Mouse (Mus musculus) midbrain, postnatal 0 days (tissue): ENCODE results near the gene Col23a1. TPM values are rescaled to one million over a fixed set of nuclear protein-coding genes. Genes with fewer than 3 reads are reported as not detected.

Experiments used
- ATAC-seq: fragments of 200-750 bp; cut with Nextera tagmentation; 2 replicates; pipeline ENCODE4 v1.8.0; 2017; ENCODE audit warnings: moderate number of reproducible peaks, mild to moderate bottlenecking, moderate TSS enrichment, moderate library complexity; ENCODE audit not compliant: low FRiP score
- DNase-seq: peaks from one replicate; pipeline ENCODE4 v3.0.0-alpha.2; 2015; ENCODE audit warnings: low spot score
- H3K27ac ChIP-seq: fragments of 300-500 bp; sonication (generic); 2 replicates; pipeline ENCODE4 v1.5.1; 2014; ENCODE audit warnings: low read depth, mild to moderate bottlenecking, low read length, mixed read lengths
- H3K27me3 ChIP-seq: fragments of 300-500 bp; sonication (generic); 2 replicates; pipeline ENCODE4 v1.6.1; 2014; ENCODE audit warnings: low read length, control low read depth, mixed read lengths; ENCODE audit not compliant: insufficient read depth
- H3K36me3 ChIP-seq: fragments of 300-500 bp; sonication (generic); 2 replicates; pipeline ENCODE4 v1.6.1; 2014; ENCODE audit warnings: low read length, control low read depth, mixed read lengths; ENCODE audit not compliant: insufficient read depth
- H3K4me1 ChIP-seq: fragments of 300-500 bp; sonication (generic); 2 replicates; pipeline ENCODE4 v1.6.1; 2014; ENCODE audit warnings: mild to moderate bottlenecking, control low read depth, antibody characterized with exemption, low read length, mixed read lengths; ENCODE audit not compliant: insufficient read depth
- H3K4me2 ChIP-seq: fragments of 300-500 bp; sonication (generic); 2 replicates; pipeline ENCODE4 v1.6.1; 2014; ENCODE audit warnings: low read depth, mild to moderate bottlenecking, low read length, mixed read lengths; ENCODE audit not compliant: poor library complexity, severe bottlenecking
- H3K4me3 ChIP-seq: fragments of 300-500 bp; sonication (generic); 2 replicates; pipeline ENCODE4 v1.5.1; 2014; ENCODE audit warnings: low read depth, mild to moderate bottlenecking, low read length, moderate library complexity
- H3K9ac ChIP-seq: fragments of 300-500 bp; sonication (generic); replicated peaks from 2 replicates; pipeline ENCODE4 v1.6.1; 2014; ENCODE audit warnings: mild to moderate bottlenecking, low read length, moderate library complexity, mixed read lengths; ENCODE audit not compliant: poor library complexity, severe bottlenecking
- H3K9me3 ChIP-seq: fragments of 300-500 bp; sonication (generic); 2 replicates; pipeline ENCODE4 v1.6.1; 2016; ENCODE audit warnings: low read length, control low read depth
- CTCF ChIP-seq: IDR thresholded peaks from 2 replicates; pipeline ENCODE4 v1.5.1; 2016; ENCODE audit warnings: antibody characterized with exemption, mild to moderate bottlenecking
- WGBS: fragments of 180-500 bp; shearing (Covaris S2); extraction: QIAGEN DNeasy Blood & Tissue Kit; methylation state at CpG from one replicate; pipeline ENCODE4 v1.1.7; 2014; 5-methylcytosine and 5-hydroxymethylcytosine counted together
- polyA plus RNA-seq: library from polyadenylated mRNA; unstranded; fragments of >200 nt; fragmentation: Nextera tagmentation; extraction: Ambion mirVana; gene quantifications from 2 replicates; pipeline ENCODE4 v1.2.1, GENCODE M21; 2015
- total RNA-seq: library from RNA; depleted of rRNA; stranded (reverse); fragments of >200 nt; gene quantifications from 2 replicates; pipeline ENCODE4 v1.2.3, GENCODE M21; 2014

The Col23a1 gene
- total and polyA plus RNA-seq, 2 experiments from 2014 or later = 4.5 to 13.5 TPM

DNA sequence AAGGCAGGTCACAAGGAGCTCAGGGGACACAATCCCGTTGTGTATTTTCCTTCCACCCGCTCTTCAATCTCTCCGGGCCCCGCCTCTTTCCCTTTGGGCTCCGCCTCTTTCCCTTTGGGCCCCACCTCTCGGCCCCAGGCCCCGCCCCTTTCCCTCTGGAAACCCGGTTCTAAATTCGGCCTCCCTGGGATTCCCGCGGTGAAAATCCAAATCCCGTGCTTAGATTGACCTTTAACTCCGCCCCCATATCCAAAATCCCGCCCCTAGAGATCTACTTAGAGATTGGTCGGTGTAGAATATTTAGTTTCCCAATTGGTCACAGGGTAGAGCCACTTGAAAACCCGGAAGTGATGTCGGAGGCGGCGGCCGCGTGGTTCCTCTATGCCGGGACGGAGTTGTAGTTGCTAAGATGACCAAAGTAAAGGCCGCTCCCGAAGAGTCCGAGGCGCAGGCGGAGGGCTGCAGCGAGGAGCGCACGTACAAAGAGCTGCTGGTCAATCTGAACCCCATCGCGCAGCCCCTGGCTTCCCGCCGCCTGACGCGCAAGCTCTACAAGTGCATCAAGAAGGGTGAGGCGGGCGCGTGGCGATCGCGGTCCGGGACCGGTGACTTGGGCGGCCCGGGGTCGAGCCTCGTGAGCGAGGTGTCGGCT, 329.8 kb downstream of the Col23a1 start, which contains the start of gene Nhp2:
Gene Nhp2, plus strand, starts transcription at position 327 of the 652 bp plus-strand sequence.
- ATAC-seq = peak; percentile 96
- H3K9me3 ChIP-seq = no peaks in the 10 kb centered on the region
- peak within 1 kb of the TSS; percentile 89 for H3K4me3 ChIP-seq
- peak within 1 kb of the TSS; percentile 65 for H3K4me2 ChIP-seq
- H3K27me3 ChIP-seq = no peaks in the 10 kb centered on the region
- no peak within 1 kb of the TSS for H3K27ac ChIP-seq
- under 1% methylated on average over 51 of the region's 51 CpGs for WGBS
- 0 out of 2 replicates have a peak, but pooled peaks cover 3% of the 10 kb centered on the region for H3K4me1 ChIP-seq
- H3K9ac ChIP-seq = peak within 1 kb of the TSS; percentile 59
- TF ChIP-seq CTCF = no peak; the same call in 1 of the 2 replicates
- peaks cover 21% of the 10 kb centered on the region for H3K36me3 ChIP-seq
- DNase-seq = peak; percentile 99

DNA sequence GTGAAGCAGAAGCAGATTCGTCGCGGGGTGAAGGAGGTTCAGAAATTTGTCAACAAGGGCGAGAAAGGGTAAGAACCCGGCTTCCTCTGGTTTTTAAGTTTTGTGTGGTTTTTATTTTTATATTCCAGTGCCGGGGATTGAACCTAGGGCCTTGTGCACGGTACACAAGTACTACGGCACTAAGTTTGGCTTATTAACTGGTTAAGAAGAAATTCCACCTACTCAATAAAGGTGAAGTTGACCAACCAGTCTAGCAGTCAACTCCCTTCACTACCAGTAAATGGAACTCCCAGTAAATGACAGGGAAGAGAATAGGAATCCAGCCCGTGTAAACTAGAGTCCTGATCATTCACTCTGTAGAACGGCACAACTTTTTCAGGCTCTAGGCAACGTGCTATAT, 330.4 kb downstream of the Col23a1 start:
- H3K27ac ChIP-seq = no peak overlapping the region
- DNase-seq (no peak), ATAC-seq (no peak)
- H3K9me3 ChIP-seq = no peaks in the 10 kb centered on the region
- H3K4me2 ChIP-seq = peak overlapping the region; percentile 65
- H3K36me3 ChIP-seq = peaks cover 26% of the 10 kb centered on the region
- peak overlapping the region; percentile 59 for H3K9ac ChIP-seq
- TF ChIP-seq CTCF = no peak
- peak overlapping the region; percentile 89 for H3K4me3 ChIP-seq
- 0 out of 2 replicates have a peak, but pooled peaks cover 1% of the 10 kb centered on the region for H3K4me1 ChIP-seq
- H3K27me3 ChIP-seq = no peaks in the 10 kb centered on the region
- WGBS = 2% methylated on average over 11 of the region's 11 CpGs

DNA sequence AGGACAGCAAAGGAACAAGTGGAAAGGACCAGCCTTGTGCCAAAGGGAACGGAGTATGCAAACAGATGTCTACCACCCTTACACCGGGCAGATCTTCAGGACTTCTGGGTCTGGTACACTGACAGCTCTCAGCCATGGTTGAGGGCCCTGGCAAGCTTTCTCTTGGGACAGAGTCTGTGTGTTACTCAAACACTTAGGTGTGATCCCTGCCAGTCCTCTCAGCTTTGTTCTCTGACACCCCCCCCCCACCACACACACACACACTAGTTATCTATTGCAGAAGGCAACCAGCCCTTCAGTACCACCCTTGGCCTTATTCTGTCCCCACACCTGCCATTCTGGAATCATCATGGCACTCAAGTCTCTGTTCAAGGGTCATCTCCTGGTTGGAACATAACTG, 332.1 kb downstream of the Col23a1 start:
- Histone ChIP-seq H3K9me3 (no peaks in the 10 kb centered on the region), H3K4me3 (no peak overlapping the region), H3K27ac (no peak overlapping the region), H3K27me3 (no peaks in the 10 kb centered on the region), H3K9ac (no peak overlapping the region), H3K4me2 (no peak overlapping the region), H3K4me1 (no peaks in the 10 kb centered on the region), H3K36me3 (peaks cover 39% of the 10 kb centered on the region)
- no peak for ATAC-seq
- 100% methylated on average over 2 of the region's 2 CpGs for WGBS
- no peak for DNase-seq
- no peak for TF ChIP-seq CTCF

DNA sequence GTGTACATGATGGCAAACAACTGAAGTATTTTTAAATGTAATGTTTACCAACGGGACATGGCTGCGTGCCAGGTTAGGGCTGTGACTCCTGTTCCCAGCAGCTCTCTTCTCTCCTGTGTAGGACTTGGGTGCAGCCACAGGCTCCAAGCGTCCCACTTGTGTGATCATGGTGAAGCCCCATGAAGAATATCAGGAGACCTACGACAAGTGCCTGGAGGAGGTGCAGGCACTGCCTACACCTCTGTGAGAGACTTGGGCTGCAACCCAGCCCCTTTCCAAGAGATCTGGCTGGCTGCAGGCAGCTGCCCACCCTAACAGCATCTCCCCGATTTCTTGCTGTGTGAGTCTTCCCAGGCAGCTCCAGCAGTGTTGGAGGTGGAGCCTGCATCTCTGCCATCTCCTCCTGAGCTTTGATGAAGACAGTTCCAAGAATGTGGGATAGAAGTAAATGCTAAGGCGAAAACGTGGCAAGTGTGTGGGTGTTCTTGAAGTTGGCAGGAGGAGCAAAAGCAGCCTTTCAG, 333.3 kb downstream of the Col23a1 start:
- Histone ChIP-seq H3K4me1 (no peaks in the 10 kb centered on the region), H3K27me3 (no peaks in the 10 kb centered on the region), H3K9ac (no peak overlapping the region), H3K27ac (no peak overlapping the region), H3K4me2 (no peak overlapping the region), H3K36me3 (peaks cover 52% of the 10 kb centered on the region), H3K4me3 (no peak overlapping the region), H3K9me3 (no peaks in the 10 kb centered on the region)
- TF ChIP-seq CTCF = no peak
- WGBS = 93% methylated on average over 7 of the region's 7 CpGs
- ATAC-seq (no peak), DNase-seq (no peak)

DNA sequence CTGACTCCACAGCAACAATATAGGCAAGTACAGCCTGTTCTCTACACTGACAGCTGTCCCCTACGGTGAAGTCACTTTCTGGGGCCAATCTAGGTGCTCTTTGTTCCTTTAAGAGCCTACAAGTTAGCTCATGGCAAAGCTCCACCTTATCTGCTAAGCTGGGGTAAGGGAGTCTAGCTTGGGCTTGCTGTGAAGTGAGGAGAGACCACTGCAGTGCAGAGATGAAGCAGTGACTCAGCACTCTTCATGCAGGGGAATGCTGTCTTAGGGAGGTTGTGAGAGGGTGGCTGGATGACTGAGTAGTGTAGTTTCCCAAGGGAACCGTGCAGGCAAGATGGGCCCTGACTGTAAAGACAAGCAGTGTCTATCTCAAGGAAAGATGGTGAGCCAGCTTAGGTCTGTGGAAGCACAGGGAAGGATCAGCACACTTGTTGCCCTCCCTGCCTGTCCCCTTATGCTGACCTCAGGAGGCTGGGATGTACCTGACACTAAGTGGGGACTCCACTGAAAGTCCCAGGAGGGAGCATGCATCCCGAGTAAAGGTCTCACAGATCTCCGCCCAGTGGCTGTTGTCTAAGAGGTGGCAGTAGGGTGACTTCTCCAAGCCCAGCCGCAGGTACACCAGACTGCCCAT, 335.6 kb downstream of the Col23a1 start:
- H3K4me1 ChIP-seq = no peaks in the 10 kb centered on the region
- ATAC-seq (no peak), DNase-seq (no peak)
- no peak overlapping the region for H3K4me3 ChIP-seq
- no peak overlapping the region for H3K27ac ChIP-seq
- TF ChIP-seq CTCF = no peak
- no peaks in the 10 kb centered on the region for H3K9me3 ChIP-seq
- peaks cover 63% of the 10 kb centered on the region for H3K36me3 ChIP-seq
- no peaks in the 10 kb centered on the region for H3K27me3 ChIP-seq
- WGBS = 84% methylated on average over 5 of the region's 5 CpGs
- no peak overlapping the region for H3K9ac ChIP-seq
- no peak overlapping the region for H3K4me2 ChIP-seq

DNA sequence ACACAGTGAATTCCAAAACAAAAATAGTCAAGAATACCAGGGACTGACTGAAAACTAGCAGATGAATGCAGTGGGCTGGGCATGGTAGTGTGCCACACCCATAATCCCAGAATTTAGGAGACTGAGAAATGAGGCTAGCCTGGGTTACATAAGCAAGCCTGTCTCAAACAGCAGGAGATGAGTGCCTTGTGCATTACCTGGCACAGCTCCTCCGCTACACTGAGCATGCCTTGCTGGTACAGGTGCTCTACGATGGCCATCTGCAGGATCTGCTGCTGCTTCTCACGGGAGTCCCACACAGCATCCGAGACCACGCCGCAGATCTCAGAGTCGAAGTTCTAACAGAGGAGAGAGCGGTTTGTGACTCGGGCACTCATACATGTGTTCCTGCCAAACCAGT, 337.7 kb downstream of the Col23a1 start:
- Histone ChIP-seq H3K4me2 (no peak overlapping the region), H3K4me1 (no peaks in the 10 kb centered on the region), H3K27me3 (no peaks in the 10 kb centered on the region), H3K4me3 (no peak overlapping the region), H3K27ac (no peak overlapping the region), H3K9ac (no peak overlapping the region), H3K9me3 (no peaks in the 10 kb centered on the region), H3K36me3 (peaks cover 58% of the 10 kb centered on the region)
- 93% methylated on average over 9 of the region's 9 CpGs for WGBS
- no peak for DNase-seq
- no peak for TF ChIP-seq CTCF
- no peak for ATAC-seq
